Mouse (Mus musculus) liver, embryonic 16.5 days (tissue): Measurements from ENCODE around the gene Gpr3. TPM values are rescaled to one million over a fixed set of nuclear protein-coding genes. Genes with fewer than 3 reads are reported as not detected.

Experiments
- ATAC-seq: fragments of 200-750 bp; cut with Nextera tagmentation; 2 replicates; pipeline ENCODE4 v1.8.0; 2017; ENCODE audit warnings: low read depth, mild to moderate bottlenecking, moderate number of reproducible peaks, moderate library complexity
- H3K27ac ChIP-seq: fragments of 300-500 bp; sonication (generic); 2 replicates; pipeline ENCODE4 v1.5.1; 2014; ENCODE audit warnings: mild to moderate bottlenecking, low read length
- H3K27me3 ChIP-seq: fragments of 300-500 bp; sonication (generic); 2 replicates; pipeline ENCODE4 v1.6.1; 2014; ENCODE audit warnings: low read depth, low read length, mixed read lengths; ENCODE audit not compliant: control insufficient read depth, insufficient read depth
- H3K36me3 ChIP-seq: fragments of 300-500 bp; sonication (generic); 2 replicates; pipeline ENCODE4 v1.6.1; 2014; ENCODE audit warnings: mild to moderate bottlenecking; ENCODE audit not compliant: control insufficient read depth, insufficient read depth
- H3K4me1 ChIP-seq: fragments of 300-500 bp; sonication (generic); 2 replicates; pipeline ENCODE4 v1.6.1; 2014; ENCODE audit warnings: low read depth, low read length, mixed read lengths; ENCODE audit not compliant: control insufficient read depth
- H3K4me2 ChIP-seq: fragments of 300-500 bp; sonication (generic); 2 replicates; pipeline ENCODE4 v1.6.1; 2014; ENCODE audit warnings: low read depth, low read length, mixed read lengths
- H3K4me3 ChIP-seq: fragments of 300-500 bp; sonication (generic); 2 replicates; pipeline ENCODE4 v1.5.1; 2014; ENCODE audit warnings: low read depth, mild to moderate bottlenecking, low read length
- H3K9ac ChIP-seq: fragments of 300-500 bp; sonication (generic); 2 replicates; pipeline ENCODE4 v1.6.1; 2014; ENCODE audit warnings: low read depth, low read length
- H3K9me3 ChIP-seq: fragments of 300-500 bp; sonication (generic); replicated peaks from 2 replicates; pipeline ENCODE4 v1.6.1; 2016; ENCODE audit warnings: low read length; ENCODE audit not compliant: control insufficient read depth
- WGBS: fragments of 180-500 bp; shearing (Covaris S2); extraction: QIAGEN DNeasy Blood & Tissue Kit; methylation state at CpG from one replicate; pipeline ENCODE4 v1.1.7; 2014; ENCODE audit not compliant: insufficient replicate concordance; 5-methylcytosine and 5-hydroxymethylcytosine counted together
- polyA plus RNA-seq: library from polyadenylated mRNA; unstranded; fragments of >200 nt; fragmentation: Nextera tagmentation; extraction: Ambion mirVana; gene quantifications from 2 replicates; pipeline ENCODE4 v1.2.1, GENCODE M21; 2015

Gpr3 gene
- polyA plus RNA-seq, 1 experiment from 2014 or later, result not detected

- peak overlapping the region; percentile 34; the same call in 1 of the 2 replicates for H3K27ac ChIP-seq
- no peak overlapping the region for H3K4me2 ChIP-seq
- H3K4me1 ChIP-seq, result peaks cover 37% of the 10 kb centered on the region
Measured at GRCm38 (mm10) chr4:133175274-133175673, 37.1 kb downstream of the Gpr3 start.

GRCm38 (mm10) chr4:133174361-133174760 is 38.0 kb downstream of the Gpr3 start:
- no peak for ATAC-seq
- peaks cover 2% of the 10 kb centered on the region; the same call in 1 of the 2 replicates for H3K36me3 ChIP-seq
- no peaks in the 10 kb centered on the region for H3K9me3 ChIP-seq
- no peaks in the 10 kb centered on the region for H3K27me3 ChIP-seq
- H3K4me1 ChIP-seq, result peaks cover 42% of the 10 kb centered on the region
- peak overlapping the region; percentile 51 for H3K27ac ChIP-seq
- no peak overlapping the region for H3K4me2 ChIP-seq
- no peak overlapping the region for H3K4me3 ChIP-seq
- H3K9ac ChIP-seq, result no peak overlapping the region
- 17% methylated on average over 4 of the region's 4 CpGs for WGBS

More at GRCm38 (mm10) chr4:133175274-133175673, 37.1 kb downstream of the Gpr3 start:
- Histone ChIP-seq H3K27me3 (no peaks in the 10 kb centered on the region), H3K9ac (no peak overlapping the region), H3K36me3 (peaks cover 2% of the 10 kb centered on the region; the same call in 1 of the 2 replicates), H3K9me3 (no peaks in the 10 kb centered on the region), H3K4me3 (no peak overlapping the region)
- 66% methylated on average over 7 of the region's 7 CpGs for WGBS
- no peak for ATAC-seq

- H3K27ac ChIP-seq, result no peak overlapping the region
- ATAC-seq, result no peak
- 82% methylated on average over 4 of the region's 4 CpGs for WGBS
- H3K4me2 ChIP-seq, result no peak overlapping the region
- H3K4me1 ChIP-seq, result peaks cover 32% of the 10 kb centered on the region
- no peak overlapping the region for H3K9ac ChIP-seq
- no peak overlapping the region for H3K4me3 ChIP-seq
- peaks cover 2% of the 10 kb centered on the region; the same call in 1 of the 2 replicates for H3K36me3 ChIP-seq
- H3K27me3 ChIP-seq, result no peaks in the 10 kb centered on the region
- no peaks in the 10 kb centered on the region for H3K9me3 ChIP-seq
Measured at GRCm38 (mm10) chr4:133172451-133172850, 39.9 kb downstream of the Gpr3 start.

GRCm38 (mm10) chr4:133170616-133171015 is 41.7 kb downstream of the Gpr3 start:
- ATAC-seq, result no peak
- H3K9me3 ChIP-seq, result no peaks in the 10 kb centered on the region

GRCm38 (mm10) chr4:133170056-133170524 is 42.2 kb downstream of the Gpr3 start:
- H3K27me3 ChIP-seq, result no peaks in the 10 kb centered on the region
- H3K9me3 ChIP-seq, result no peaks in the 10 kb centered on the region
- peak overlapping the region; percentile 81 for H3K27ac ChIP-seq
- no peaks in the 10 kb centered on the region for H3K36me3 ChIP-seq
- H3K4me1 ChIP-seq, result peaks cover 19% of the 10 kb centered on the region
- ATAC-seq, result 0 out of 2 replicates have a peak, but pooled peaks have one; percentile 32
- no peak overlapping the region for H3K4me3 ChIP-seq
- no peak overlapping the region for H3K9ac ChIP-seq
- H3K4me2 ChIP-seq, result peak overlapping the region; percentile 30
- 18% methylated on average over 3 of the region's 3 CpGs for WGBS

More at GRCm38 (mm10) chr4:133170616-133171015, 41.7 kb downstream of the Gpr3 start:
- H3K9ac ChIP-seq, result no peak overlapping the region
- no peaks in the 10 kb centered on the region for H3K36me3 ChIP-seq
- peaks cover 24% of the 10 kb centered on the region for H3K4me1 ChIP-seq
- H3K27me3 ChIP-seq, result no peaks in the 10 kb centered on the region
- no peak overlapping the region for H3K4me2 ChIP-seq
- no peak overlapping the region for H3K4me3 ChIP-seq
- H3K27ac ChIP-seq, result peak overlapping the region; percentile 22; the same call in 1 of the 2 replicates

- no peak overlapping the region for H3K9ac ChIP-seq
- peaks cover 19% of the 10 kb centered on the region for H3K4me1 ChIP-seq
- no peaks in the 10 kb centered on the region for H3K36me3 ChIP-seq
- H3K9me3 ChIP-seq, result no peaks in the 10 kb centered on the region
- no peaks in the 10 kb centered on the region for H3K27me3 ChIP-seq
- peak overlapping the region; percentile 30 for H3K4me2 ChIP-seq
- ATAC-seq, result no peak; the same call in 1 of the 2 replicates
- peak overlapping the region; percentile 81 for H3K27ac ChIP-seq
- H3K4me3 ChIP-seq, result no peak overlapping the region
- 32% methylated on average over 10 of the region's 10 CpGs for WGBS
Measured at GRCm38 (mm10) chr4:133169237-133170055, 42.9 kb downstream of the Gpr3 start.

- Histone ChIP-seq H3K4me3 (no peak overlapping the region), H3K4me1 (peaks cover 9% of the 10 kb centered on the region), H3K4me2 (no peak overlapping the region), H3K9ac (no peak overlapping the region), H3K9me3 (no peaks in the 10 kb centered on the region), H3K36me3 (no peaks in the 10 kb centered on the region), H3K27ac (no peak overlapping the region), H3K27me3 (no peaks in the 10 kb centered on the region)
- ATAC-seq, result no peak
- WGBS, result 76% methylated on average over 9 of the region's 9 CpGs
Measured at GRCm38 (mm10) chr4:133166773-133167172, 45.6 kb downstream of the Gpr3 start.

GRCm38 (mm10) chr4:133162196-133162595 is 50.1 kb downstream of the Gpr3 start:
- H3K27me3 ChIP-seq, result no peaks in the 10 kb centered on the region
- WGBS, result 57% methylated on average over 6 of the region's 6 CpGs
- no peak overlapping the region for H3K4me3 ChIP-seq
- no peak overlapping the region for H3K9ac ChIP-seq
- H3K36me3 ChIP-seq, result no peaks in the 10 kb centered on the region
- no peaks in the 10 kb centered on the region for H3K9me3 ChIP-seq
- no peak overlapping the region for H3K27ac ChIP-seq
- H3K4me2 ChIP-seq, result no peak overlapping the region
- no peak for ATAC-seq
- peaks cover 5% of the 10 kb centered on the region; the same call in 1 of the 2 replicates for H3K4me1 ChIP-seq

GRCm38 (mm10) chr4:133160821-133161220 is 51.5 kb downstream of the Gpr3 start:
- 66% methylated on average over 4 of the region's 4 CpGs for WGBS
- no peak for ATAC-seq
- no peak overlapping the region for H3K4me2 ChIP-seq

More at GRCm38 (mm10) chr4:133160821-133161220, 51.5 kb downstream of the Gpr3 start:
- Histone ChIP-seq H3K27me3 (no peaks in the 10 kb centered on the region), H3K27ac (no peak overlapping the region), H3K9ac (no peak overlapping the region), H3K36me3 (no peaks in the 10 kb centered on the region), H3K4me1 (peaks cover 5% of the 10 kb centered on the region; the same call in 1 of the 2 replicates), H3K4me3 (no peak overlapping the region), H3K9me3 (no peaks in the 10 kb centered on the region)
